Mouse (Mus musculus) cerebellum, adult 9-10 months (tissue): ENCODE measurements at regions not wholly inside any gene's neighbourhood (a gene's known extent, or its start where the extent isn't known, plus 50 kb on each side); places are given as distances from the start of the nearest gene placed in this dataset.

Experiments used
- DNase-seq: peaks from one replicate; pipeline ENCODE4 v3.0.0; 2022

DNA sequence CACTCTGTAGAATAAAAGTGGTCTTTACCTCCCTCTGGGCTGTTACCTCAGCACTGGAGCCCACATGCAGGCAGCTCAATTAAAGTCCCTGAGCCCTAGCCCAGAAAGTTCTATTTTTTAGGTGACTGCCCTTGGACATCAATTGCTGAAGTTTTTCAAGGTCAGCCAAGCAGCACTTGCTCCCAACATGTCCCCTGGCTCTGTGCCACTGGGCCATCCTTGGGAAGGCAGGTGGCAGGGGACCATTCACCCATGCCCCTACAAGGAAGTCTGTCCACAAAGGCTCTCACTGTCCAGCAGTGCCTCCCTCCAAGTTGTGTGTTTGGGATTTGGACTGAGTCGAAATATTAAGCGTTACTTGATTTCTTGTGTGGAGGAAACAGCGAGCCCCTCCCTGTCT, 112.6 kb upstream of the Kazn start:
- DNase-seq, result no peak

GRCm38 (mm10) chr4:142350986-142351385, 111.8 kb upstream of the Kazn start:
- no peak for DNase-seq

- DNase-seq, result peak; percentile 48
These were observed 109.7 kb upstream of the Kazn start for GRCm38 (mm10) chr4:142348910-142349309.

GRCm38 (mm10) chr4:142342482-142343206, 103.4 kb upstream of the Kazn start:
- no peak for DNase-seq

- peak; percentile 42 for DNase-seq
These were observed 102.1 kb upstream of the Kazn start for GRCm38 (mm10) chr4:142341305-142341704.

DNA sequence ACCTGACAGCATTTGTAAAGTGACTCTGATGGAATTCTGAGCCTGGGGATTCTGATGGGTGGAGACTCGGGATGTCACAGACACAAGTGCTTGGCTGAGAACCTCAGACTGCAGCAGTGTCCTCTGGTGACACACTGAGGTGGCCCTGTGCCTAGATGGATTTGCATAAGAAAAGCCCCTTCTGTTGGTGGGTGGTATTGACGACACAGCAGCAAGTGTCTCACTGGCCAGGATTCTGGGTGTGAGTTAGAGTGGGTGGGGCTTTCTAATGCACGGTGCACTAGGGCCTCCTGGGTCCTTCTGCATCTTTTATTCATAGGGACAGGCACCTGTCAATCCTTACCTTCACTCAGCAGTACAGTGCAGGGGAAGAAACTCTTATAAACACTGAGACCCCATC, 100.9 kb upstream of the Kazn start:
- no peak for DNase-seq

- DNase-seq, result peak; percentile 59
These were observed 98.5 kb upstream of the Kazn start for GRCm38 (mm10) chr4:142337701-142338100.

DNA sequence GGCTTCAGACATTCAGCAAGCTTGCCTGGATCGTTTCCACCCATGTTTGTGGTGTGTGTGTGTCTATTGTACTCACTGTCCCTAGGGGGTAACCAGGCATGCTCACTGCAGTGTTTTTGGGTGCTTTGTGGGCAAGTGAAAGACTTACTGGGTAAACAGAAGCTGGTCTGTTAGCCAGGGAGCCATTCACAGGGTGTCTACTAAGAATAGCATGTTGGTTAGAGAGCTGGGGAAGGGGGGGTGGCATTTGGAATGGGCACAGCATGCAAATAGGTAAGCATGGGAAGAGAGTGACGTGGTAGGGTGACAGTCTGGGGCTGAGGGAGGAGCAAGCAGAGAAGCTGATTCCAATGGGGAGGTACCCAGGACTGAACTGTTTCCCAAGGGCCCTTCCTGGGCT, 97.7 kb upstream of the Kazn start:
- DNase-seq, result no peak

DNA sequence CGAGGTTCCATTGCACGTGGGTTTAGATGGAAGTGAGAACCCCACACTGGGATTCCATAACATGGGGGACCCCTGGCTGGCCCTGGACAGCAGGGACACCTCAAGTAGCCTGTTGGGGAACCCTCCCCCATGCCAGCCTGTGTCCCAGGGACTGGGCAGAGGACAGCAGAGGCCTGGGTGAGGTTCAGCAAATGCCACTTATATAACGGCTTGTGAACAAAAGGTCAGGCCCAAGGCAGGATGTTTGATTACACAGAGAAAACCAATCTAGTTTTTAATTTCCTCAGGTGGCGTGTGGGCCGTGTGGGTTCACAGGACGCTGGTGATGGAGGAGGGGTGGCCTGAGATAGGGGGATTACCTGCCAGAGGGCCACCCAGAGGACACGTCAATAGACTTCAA, 94.9 kb upstream of the Kazn start:
- DNase-seq, result no peak

DNA sequence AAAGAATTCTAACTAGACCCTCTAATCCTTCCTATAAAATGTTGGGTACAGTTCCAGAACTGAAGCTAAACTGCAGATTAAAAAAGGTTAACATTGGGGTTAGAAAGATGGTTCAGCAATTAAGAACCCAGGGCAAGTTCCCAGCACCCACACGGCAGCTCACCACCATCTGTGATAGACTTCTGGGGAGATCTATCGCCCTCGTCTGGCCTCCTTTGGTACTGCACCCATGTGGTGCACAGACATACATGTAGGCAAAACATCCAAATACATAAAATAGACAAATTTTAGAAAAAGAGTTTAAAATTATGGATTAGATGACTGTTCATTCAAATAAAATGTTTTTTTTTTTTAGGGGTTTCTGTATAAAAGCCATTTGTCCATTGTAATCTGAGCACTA, 91.4 kb upstream of the Kazn start:
- DNase-seq, result no peak

DNA sequence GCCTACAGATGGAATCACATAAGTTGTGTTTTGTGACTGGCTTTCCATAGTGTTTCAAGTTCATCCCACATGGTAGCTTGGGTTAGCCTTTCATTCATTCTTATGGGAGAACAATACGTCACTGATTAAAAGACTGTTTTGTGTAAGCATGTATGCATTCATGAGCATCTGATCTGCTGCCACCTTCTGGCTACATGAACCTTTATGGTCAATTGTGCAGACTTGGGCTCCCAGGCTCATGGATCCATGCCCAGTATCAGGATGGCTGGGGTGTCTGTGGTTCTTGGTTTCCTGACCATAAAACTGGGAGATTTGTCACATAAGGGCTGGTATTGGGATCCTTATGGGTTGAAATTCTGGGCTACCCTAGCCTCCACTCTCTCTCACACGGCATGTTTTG, 90.4 kb upstream of the Kazn start:
- no peak for DNase-seq

GRCm38 (mm10) chr4:142326511-142326910, 87.3 kb upstream of the Kazn start:
- no peak for DNase-seq

DNA sequence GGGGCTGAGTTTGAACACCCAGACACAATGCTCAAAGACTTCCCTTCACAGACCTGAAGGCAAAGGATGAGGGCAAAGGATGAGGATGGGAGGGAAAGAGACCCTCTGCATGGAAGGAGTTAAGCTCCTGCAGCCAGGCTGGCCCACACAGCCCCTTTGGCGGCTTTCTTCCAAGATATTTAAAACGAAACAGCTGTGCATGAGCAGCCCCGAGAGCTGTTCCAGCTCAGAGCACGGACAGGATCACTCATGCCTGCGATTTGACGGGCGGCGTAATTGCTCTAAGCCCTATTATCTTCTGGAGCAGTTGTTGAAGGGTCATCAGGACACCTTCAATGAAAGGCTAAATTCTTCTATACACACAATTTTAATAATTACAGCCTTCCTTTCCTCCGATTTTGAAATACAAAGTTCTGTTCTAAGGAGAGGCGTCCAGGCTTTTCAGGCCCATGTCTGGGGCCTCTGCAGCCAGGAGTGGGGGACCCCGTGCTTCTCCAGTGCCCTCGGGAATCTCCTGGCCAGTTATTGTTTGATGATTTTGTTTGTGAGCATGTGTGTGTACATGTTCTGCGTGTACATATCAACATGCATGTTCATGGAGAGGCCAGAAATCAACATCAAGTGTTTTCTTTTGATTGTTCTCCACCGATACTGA, 82.1 kb upstream of the Kazn start:
- no peak for DNase-seq

DNA sequence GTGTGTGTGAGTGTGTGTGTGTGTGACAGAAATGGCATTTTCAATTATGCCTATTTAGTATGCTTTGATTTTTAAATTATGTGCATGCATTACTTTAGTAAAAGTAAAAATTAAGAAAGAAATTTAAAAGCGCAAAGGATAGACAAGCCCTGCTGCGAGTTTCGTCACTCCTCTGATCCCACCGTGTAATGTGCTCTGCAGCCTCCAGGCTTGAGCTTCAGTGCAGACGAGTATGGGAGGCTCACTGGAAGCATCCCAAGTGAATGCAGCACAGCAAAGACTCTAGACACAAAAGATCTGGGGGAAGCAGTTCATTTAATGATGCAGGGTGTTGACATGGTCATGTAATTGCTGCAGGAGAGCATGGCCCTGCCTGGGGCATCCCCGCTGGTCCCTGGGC, 71.1 kb upstream of the Kazn start:
- DNase-seq, result no peak

GRCm38 (mm10) chr4:142308271-142308670, 69.1 kb upstream of the Kazn start:
- no peak for DNase-seq

- DNase-seq, result no peak
These were observed 68.1 kb upstream of the Kazn start for GRCm38 (mm10) chr4:142307321-142307720.

- no peak for DNase-seq
These were observed 66.9 kb upstream of the Kazn start for GRCm38 (mm10) chr4:142306076-142306475.

DNA sequence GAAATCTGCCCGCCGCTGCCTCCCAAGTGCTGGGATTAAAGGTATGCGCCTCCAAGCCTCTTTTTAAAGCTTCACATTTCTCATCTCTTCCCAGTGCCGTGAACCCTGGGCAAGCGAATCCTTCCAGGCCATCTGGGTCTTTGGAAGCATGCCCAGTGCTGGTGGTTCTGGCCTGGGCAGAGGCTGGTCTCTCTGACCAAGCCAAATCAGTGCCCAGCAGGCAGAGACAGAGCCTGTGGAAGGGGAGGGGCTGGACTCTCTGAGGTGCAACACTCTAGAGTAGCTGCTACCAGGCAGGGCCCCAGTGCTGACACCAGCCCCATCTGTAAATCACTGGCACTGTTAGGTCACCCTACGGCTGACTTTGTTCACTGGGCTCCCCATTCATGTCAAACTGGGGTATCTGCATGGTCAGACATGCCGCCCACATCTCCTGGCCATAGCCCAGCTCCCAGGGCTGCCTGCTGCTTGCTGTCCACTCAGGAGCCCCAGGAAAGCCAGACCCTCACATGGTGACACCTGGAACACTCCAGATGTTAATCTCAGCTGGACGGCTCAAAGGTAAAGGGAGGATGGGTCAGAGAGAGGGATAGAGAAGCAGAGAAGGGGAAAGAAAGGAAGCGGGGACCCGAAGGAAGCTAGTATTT, 64.3 kb upstream of the Kazn start:
- peak; percentile 99 for DNase-seq

DNA sequence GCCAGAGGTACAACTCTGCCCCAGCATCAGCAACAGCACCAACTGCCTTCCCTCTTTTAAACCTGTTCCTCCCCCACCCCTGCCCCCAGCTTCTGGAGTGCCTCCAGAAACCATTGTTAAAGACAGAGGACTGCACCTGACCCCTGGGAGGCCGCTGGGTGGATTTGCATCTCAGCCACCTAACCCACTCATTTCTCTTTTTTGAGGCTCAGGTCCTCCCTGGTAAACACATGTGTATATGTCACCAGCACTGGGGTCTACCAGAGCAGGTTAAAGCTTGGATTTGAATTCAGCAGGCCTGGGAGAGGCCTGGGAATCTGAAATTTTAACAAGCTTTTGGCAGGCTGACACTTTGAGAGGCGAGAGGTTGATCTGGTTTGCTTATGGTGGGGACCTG, 63.5 kb upstream of the Kazn start:
- DNase-seq, result peak; percentile 52

DNA sequence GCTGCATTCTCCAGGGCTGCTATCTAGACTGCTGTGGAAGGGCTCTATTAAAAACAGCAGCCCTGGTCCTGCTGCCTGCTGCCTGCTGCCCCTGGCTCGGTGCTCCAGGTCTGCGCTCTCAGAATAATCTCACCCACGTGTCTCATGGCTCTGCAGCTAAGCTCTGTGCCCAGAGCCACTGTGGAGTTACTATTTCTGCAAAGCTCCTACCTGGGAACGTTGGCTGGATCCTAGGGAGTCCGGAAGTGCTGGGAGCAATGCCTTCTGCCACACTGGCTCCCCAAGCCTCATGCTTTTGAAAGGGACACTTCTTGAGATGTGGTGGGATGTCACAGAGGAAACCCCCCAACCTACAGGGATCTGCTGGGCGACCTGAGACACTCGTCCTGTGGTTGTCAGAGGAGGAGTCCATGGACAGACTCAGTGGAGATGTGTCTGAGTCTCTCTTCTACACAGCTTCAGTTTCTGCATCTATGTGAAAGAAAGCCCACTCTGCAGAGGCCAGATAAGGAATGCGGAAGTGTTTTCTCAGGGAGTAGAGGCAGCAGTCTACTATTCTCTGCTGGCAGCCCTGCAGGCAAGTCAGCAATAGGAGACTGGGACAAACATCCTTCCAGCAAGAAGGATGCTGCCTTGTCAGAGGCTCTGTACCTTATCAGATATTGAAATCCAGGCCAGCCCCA, 63.0 kb upstream of the Kazn start:
- DNase-seq, result peak; percentile 61

- no peak for DNase-seq
These were observed 59.7 kb upstream of the Kazn start for GRCm38 (mm10) chr4:142298770-142299337.

GRCm38 (mm10) chr4:142292760-142293159, 53.6 kb upstream of the Kazn start:
- no peak for DNase-seq

GRCm38 (mm10) chr4:142292334-142292733, 53.1 kb upstream of the Kazn start:
- no peak for DNase-seq
